Mouse (Mus musculus) liver, postnatal 0 days (tissue): ENCODE measurements at regions not wholly inside any gene's neighbourhood (a gene's known extent, or its start where the extent isn't known, plus 50 kb on each side); places are given as distances from the start of the nearest gene placed in this dataset.

Source experiments
- CTCF ChIP-seq: sonication (generic); IDR thresholded peaks from 2 replicates; pipeline ENCODE4 v1.5.1; 2016; ENCODE audit warnings: antibody characterized with exemption, low read depth
- EP300 ChIP-seq: IDR thresholded peaks from 2 replicates; pipeline ENCODE4 v1.6.1; 2016; ENCODE audit warnings: antibody characterized with exemption, low read depth, mild to moderate bottlenecking

DNA sequence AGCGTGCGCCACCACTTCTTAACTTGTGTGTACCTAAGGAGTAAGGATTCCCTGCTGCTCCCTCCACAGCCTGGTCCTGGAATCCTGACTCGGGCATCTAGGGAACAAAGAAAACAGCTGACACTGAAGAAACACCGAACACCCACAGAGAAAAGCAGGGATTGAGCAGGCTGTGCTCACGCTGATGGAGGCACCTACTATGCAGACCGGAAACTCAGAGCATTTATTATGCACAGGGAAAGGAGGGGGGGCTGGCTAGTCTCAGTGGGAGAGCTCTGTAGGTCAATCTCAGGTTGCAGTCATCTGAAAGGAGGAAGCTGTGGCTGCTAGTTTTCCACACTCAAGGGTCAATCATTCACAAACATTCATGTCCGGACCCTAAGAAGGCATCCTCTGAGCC, 300.7 kb upstream of the G2e3 start:
- TF ChIP-seq EP300, result no peak
- no peak for TF ChIP-seq CTCF
